Mouse (Mus musculus) erythroblast, embryonic 14.5 days (primary cell): Measurements from ENCODE around the gene Nrp1.

ENCODE experiments used
- GATA1 ChIP-seq: IDR thresholded peaks from 2 replicates; pipeline ENCODE4 v1.6.1; 2012; ENCODE audit warnings: low read length, inconsistent platforms, mixed read lengths
- TAL1 ChIP-seq: IDR thresholded peaks from 3 replicates; pipeline ENCODE4 v1.6.1; 2012; ENCODE audit warnings: low read length, inconsistent platforms, mixed read lengths

DNA sequence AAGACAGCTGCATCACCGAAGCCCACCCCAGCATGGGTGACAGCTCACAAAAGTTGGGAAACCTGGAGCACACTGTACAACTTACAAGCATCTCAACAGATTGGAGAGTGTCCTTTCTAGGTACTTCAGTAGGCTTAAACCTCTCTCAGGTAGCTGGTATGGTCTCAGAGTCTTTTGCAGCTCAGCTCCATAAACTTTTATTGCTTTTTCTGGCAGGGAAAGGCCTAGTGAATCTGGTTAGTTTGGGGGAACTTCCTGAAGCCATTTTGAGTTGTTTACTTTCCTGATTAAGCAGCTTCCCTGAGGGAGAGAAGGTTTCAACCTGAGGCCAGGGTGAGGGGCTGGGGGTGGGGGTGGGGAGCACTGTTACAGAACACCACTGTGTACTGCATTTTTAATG lies 31.1 kb upstream of the Nrp1 start:
- TF ChIP-seq TAL1 (no peak), GATA1 (no peak)
